Mouse (Mus musculus) heart, postnatal 0 days (tissue): ENCODE measurements around the gene Desi1. TPM values are rescaled to one million over a fixed set of nuclear protein-coding genes. Genes with fewer than 3 reads are reported as not detected.
A peak's percentile ranks its signal among the peaks of the same experiment; 100 is the strongest.

Experiments used
- ATAC-seq: fragments of 200-750 bp; cut with Nextera tagmentation; 2 replicates; pipeline ENCODE4 v1.8.0; 2017; ENCODE audit warnings: low read depth, moderate number of reproducible peaks, moderate library complexity; ENCODE audit not compliant: insufficient read depth
- DNase-seq: peaks from one replicate; pipeline ENCODE4 v3.0.0-alpha.2; 2016; ENCODE audit warnings: low spot score
- H3K27ac ChIP-seq: fragments of 300-500 bp; sonication (generic); 2 replicates; pipeline ENCODE4 v1.5.1; 2014; ENCODE audit warnings: low read depth, mild to moderate bottlenecking
- H3K27me3 ChIP-seq: fragments of 300-500 bp; sonication (generic); 2 replicates; pipeline ENCODE4 v1.6.1; 2014; ENCODE audit warnings: low read length, mixed read lengths; ENCODE audit not compliant: control insufficient read depth, insufficient read depth
- H3K36me3 ChIP-seq: fragments of 300-500 bp; sonication (generic); replicated peaks from 2 replicates; pipeline ENCODE4 v1.6.1; 2014; ENCODE audit warnings: low read length, mixed read lengths; ENCODE audit not compliant: control insufficient read depth, insufficient read depth
- H3K4me1 ChIP-seq: fragments of 300-500 bp; sonication (generic); 2 replicates; pipeline ENCODE4 v1.6.1; 2014; ENCODE audit warnings: antibody characterized with exemption; ENCODE audit not compliant: control insufficient read depth, insufficient read depth
- H3K4me2 ChIP-seq: fragments of 300-500 bp; sonication (generic); 2 replicates; pipeline ENCODE4 v1.6.1; 2014; ENCODE audit warnings: low read depth, mild to moderate bottlenecking, low read length, moderate library complexity
- H3K4me3 ChIP-seq: fragments of 300-500 bp; sonication (generic); 2 replicates; pipeline ENCODE4 v1.5.1; 2014; ENCODE audit warnings: low read depth, low read length
- H3K9ac ChIP-seq: fragments of 300-500 bp; sonication (generic); replicated peaks from 2 replicates; pipeline ENCODE4 v1.6.1; 2014; ENCODE audit warnings: low read depth, low read length, mixed read lengths
- H3K9me3 ChIP-seq: fragments of 300-500 bp; sonication (generic); replicated peaks from 2 replicates; pipeline ENCODE4 v1.6.1; 2016; ENCODE audit warnings: low read length; ENCODE audit not compliant: control insufficient read depth
- CTCF ChIP-seq: IDR thresholded peaks from 2 replicates; pipeline ENCODE4 v1.5.1; 2016; ENCODE audit warnings: antibody characterized with exemption, control low read depth, low read depth
- EP300 ChIP-seq: IDR thresholded peaks from 2 replicates; pipeline ENCODE4 v1.6.1; 2016; ENCODE audit warnings: antibody characterized with exemption, low read depth
- WGBS: fragments of 180-500 bp; shearing (Covaris S2); extraction: QIAGEN DNeasy Blood & Tissue Kit; methylation state at CpG from one replicate; pipeline ENCODE4 v1.1.7; 2014; 5-methylcytosine and 5-hydroxymethylcytosine counted together
- polyA plus RNA-seq: library from polyadenylated mRNA; unstranded; fragments of >200 nt; fragmentation: Nextera tagmentation; extraction: Ambion mirVana; gene quantifications from 2 replicates; pipeline ENCODE4 v1.2.1, GENCODE M21; 2015
- total RNA-seq: library from RNA; depleted of rRNA; stranded (reverse); fragments of >200 nt; gene quantifications from 2 replicates; pipeline ENCODE4 v1.2.3, GENCODE M21; 2014; ENCODE audit warnings: low replicate concordance

Gene Desi1
- total and polyA plus RNA-seq, 2 experiments from 2014 or later, result 13.6 to 15.4 TPM

- Histone ChIP-seq H3K36me3 (peaks cover 21% of the 10 kb centered on the region), H3K4me2 (peak overlapping the region; percentile 92), H3K27ac (peak overlapping the region; percentile 73), H3K4me3 (peak overlapping the region; percentile 73), H3K9me3 (no peaks in the 10 kb centered on the region), H3K27me3 (no peaks in the 10 kb centered on the region), H3K9ac (peak overlapping the region; percentile 71), H3K4me1 (peaks cover 5% of the 10 kb centered on the region; the same call in 1 of the 2 replicates)
- 21% methylated on average over 6 of the region's 6 CpGs for WGBS
- no peak for ATAC-seq
- DNase-seq, result no peak
- TF ChIP-seq EP300, result no peak
- TF ChIP-seq CTCF, result no peak
Measured at GRCm38 (mm10) chr15:82016830-82017229, 16.8 kb downstream of the Desi1 start.

- H3K4me2 ChIP-seq, result peak overlapping the region; percentile 92
- H3K9me3 ChIP-seq, result no peaks in the 10 kb centered on the region
- H3K36me3 ChIP-seq, result peaks cover 16% of the 10 kb centered on the region
- no peaks in the 10 kb centered on the region for H3K27me3 ChIP-seq
- WGBS, result under 1% methylated on average over 53 of the region's 53 CpGs
- H3K9ac ChIP-seq, result peak overlapping the region; percentile 71
- DNase-seq, result peak; percentile 96
- TF ChIP-seq EP300 (no peak), CTCF (no peak)
- H3K4me3 ChIP-seq, result peak overlapping the region; percentile 73
- ATAC-seq, result peak; percentile 95
- peaks cover 5% of the 10 kb centered on the region; the same call in 1 of the 2 replicates for H3K4me1 ChIP-seq
- peak overlapping the region; percentile 73 for H3K27ac ChIP-seq
Measured at GRCm38 (mm10) chr15:82016101-82016808, 17.4 kb downstream of the Desi1 start.

DNA sequence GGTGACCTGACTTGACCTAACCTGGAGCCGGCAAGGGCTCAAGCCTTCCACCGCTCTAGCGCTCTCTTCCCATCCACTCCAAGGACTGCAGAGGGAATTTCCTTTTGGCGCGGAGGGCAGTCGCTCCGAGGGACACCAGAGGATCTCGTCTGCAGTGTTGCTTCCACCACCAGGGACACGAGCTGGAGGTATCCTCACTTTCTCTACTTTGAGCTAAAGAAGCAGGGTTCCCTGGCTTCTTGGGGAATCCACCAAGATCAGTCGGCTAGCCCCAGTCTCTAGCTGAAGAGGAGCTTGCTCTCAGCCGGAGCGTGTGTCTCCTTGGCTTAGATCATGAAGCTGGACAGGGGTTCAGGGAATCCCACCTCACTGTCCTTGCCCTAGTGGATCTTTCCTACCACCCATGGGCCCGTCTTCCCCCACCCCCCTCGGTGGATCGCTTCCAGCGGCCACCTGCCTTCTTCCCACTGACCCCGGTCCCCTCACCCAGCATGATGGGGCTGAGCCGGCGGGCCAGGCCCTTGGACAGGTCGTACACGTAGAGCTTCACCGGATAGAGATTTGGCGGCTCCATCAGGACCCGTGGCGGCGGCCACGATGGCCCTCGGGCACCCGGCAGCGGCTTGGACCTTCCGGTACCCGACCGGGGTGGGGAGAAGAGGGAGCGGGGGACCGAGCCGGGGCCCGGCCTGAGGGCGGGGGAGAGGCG is 18.1 kb downstream of the Desi1 start:
- Histone ChIP-seq H3K4me1 (peaks cover 5% of the 10 kb centered on the region; the same call in 1 of the 2 replicates), H3K4me2 (peak overlapping the region; percentile 92), H3K4me3 (peak overlapping the region; percentile 73), H3K36me3 (peaks cover 16% of the 10 kb centered on the region), H3K9ac (peak overlapping the region; percentile 71), H3K9me3 (no peaks in the 10 kb centered on the region), H3K27ac (peak overlapping the region; percentile 69), H3K27me3 (no peaks in the 10 kb centered on the region)
- ATAC-seq (peak; percentile 1; the same call in 1 of the 2 replicates), DNase-seq (peak; percentile 6)
- WGBS, result under 1% methylated on average over 39 of the region's 39 CpGs
- TF ChIP-seq CTCF (no peak), EP300 (no peak)

DNA sequence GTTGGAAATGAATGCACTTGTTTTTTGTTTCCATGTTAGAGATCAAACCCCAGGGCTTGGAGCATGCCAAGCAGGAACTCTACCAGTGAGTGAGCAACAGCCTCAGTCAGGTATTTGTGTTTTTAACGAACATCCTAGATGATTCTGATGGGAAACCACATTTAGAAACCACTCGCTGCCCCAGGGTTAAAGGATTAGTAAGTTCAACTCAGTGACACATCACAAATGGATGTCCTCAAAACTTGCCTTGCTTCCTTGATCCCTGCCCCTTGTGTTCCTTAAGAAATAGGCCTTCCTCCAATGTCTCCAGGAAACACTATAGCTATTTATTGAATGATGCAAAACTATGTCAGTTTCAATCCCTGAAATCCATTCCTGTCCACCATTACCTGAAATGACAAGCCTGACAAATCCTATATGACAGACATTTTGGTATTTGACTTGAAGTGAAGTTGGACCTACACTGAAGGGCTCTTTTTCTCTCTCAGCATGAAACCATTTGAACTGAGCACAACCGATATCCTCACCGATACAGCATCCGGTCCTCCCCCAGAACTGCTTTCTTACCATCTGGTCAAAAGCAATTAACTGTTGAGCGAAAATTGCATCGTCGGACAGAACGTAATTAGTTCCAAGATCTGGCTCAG is 18.8 kb downstream of the Desi1 start:
- no peak for ATAC-seq
- DNase-seq, result no peak
- peak overlapping the region; percentile 71 for H3K9ac ChIP-seq
- peaks cover 11% of the 10 kb centered on the region for H3K36me3 ChIP-seq
- no peak for TF ChIP-seq EP300
- no peak for TF ChIP-seq CTCF
- WGBS, result 20% methylated on average over 9 of the region's 9 CpGs
- peak overlapping the region; percentile 73 for H3K4me3 ChIP-seq
- H3K27me3 ChIP-seq, result no peaks in the 10 kb centered on the region
- no peaks in the 10 kb centered on the region for H3K9me3 ChIP-seq
- no peak overlapping the region for H3K27ac ChIP-seq
- H3K4me1 ChIP-seq, result peaks cover 5% of the 10 kb centered on the region; the same call in 1 of the 2 replicates
- peak overlapping the region; percentile 92 for H3K4me2 ChIP-seq

GRCm38 (mm10) chr15:82011947-82012346 is 21.7 kb downstream of the Desi1 start:
- Histone ChIP-seq H3K9me3 (no peaks in the 10 kb centered on the region), H3K4me1 (peaks cover 5% of the 10 kb centered on the region; the same call in 1 of the 2 replicates), H3K27ac (no peak overlapping the region), H3K36me3 (no peaks in the 10 kb centered on the region), H3K4me2 (no peak overlapping the region), H3K4me3 (no peak overlapping the region), H3K9ac (no peak overlapping the region), H3K27me3 (no peaks in the 10 kb centered on the region)
- 70% methylated on average over 6 of the region's 6 CpGs for WGBS
- ATAC-seq (no peak), DNase-seq (no peak)
- TF ChIP-seq CTCF, result no peak
